Mouse (Mus musculus) left cerebral cortex, adult 2 months (tissue): ENCODE measurements at regions not wholly inside any gene's neighbourhood (a gene's known extent, or its start where the extent isn't known, plus 50 kb on each side); places are given as distances from the start of the nearest gene placed in this dataset.

Experiments
- DNase-seq, 2 experiments: peaks; one replicate each; pipeline ENCODE4 v3.0.0; 2021 to 2022; ENCODE audit warnings: low spot score in 2 of 2, mixed read lengths in 1 of 2; ENCODE audit errors: extremely low spot score in 1 of 2
- H3K27ac ChIP-seq: fragments of 200-600 bp; 2 replicates; pipeline ENCODE4 v1.8.1; 2022
- H3K4me3 ChIP-seq: fragments of 200-600 bp; 2 replicates; pipeline ENCODE4 v1.8.1; 2022
- CTCF ChIP-seq: fragments of 200-600 bp; IDR thresholded peaks from 2 replicates; pipeline ENCODE4 v1.8.1; 2022; ENCODE audit warnings: antibody characterized with exemption, mild to moderate bottlenecking, moderate library complexity
- intact Hi-C: fragments of 180-260 bp; cut with DNase I; formaldehyde crosslinking; loops from one replicate; pipeline ENCODE4 v1.15.1; 2025

GRCm38 (mm10) chr19:36217177-36217576 is 97.3 kb upstream of the Ankrd1 start:
- no peak for DNase-seq
- Histone ChIP-seq H3K4me3 (no peak overlapping the region), H3K27ac (no peak overlapping the region)
- TF ChIP-seq CTCF = no peak
- intact Hi-C loops = no loop called here

DNA sequence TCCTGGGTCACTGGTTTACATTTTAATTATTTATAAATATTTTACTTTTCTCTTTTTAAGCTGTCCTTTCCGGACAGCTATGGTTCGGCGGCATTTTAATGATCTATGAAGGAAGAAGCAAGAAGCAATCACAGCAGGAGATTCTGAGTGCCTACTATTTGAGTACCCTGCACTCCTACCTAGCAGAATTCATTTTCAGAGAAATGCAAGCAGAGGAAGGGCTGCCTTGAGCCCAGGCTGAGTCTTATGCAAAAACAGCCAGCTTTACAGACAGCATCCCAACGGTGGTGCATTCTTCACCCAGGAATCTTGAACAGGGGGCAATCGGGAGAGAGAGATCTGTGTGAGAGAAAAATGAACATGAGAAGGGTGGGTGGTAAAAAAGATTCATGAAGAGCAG is 97.7 kb upstream of the Ankrd1 start:
- Histone ChIP-seq H3K27ac (no peak overlapping the region), H3K4me3 (no peak overlapping the region)
- intact Hi-C loops = no loop called here
- no peak for TF ChIP-seq CTCF
- DNase-seq = no peak

- TF ChIP-seq CTCF = no peak
- DNase-seq = no peak
- H3K4me3 ChIP-seq = no peak overlapping the region
- intact Hi-C loops = no loop called here
- no peak overlapping the region for H3K27ac ChIP-seq
These were observed 99.0 kb upstream of the Ankrd1 start for GRCm38 (mm10) chr19:36218921-36219320.

DNA sequence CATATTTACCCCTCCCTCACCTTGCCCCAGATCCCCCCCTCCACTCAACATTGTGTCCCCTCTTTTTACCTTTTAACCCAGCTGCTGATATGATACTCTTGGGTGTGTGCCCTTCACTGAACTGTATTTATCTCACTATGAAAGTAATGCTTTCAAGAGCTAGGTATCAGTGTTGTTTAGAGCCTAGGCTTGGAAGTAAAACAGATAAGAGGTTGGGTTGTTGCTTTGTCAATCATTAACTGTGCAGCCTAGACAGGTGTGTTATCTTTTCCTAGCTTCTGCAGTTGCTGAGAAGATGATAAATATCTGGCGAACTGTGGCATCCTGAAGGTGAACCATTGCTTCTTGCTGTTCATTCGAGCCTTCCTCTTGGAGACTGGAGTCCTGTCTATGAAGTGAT is 101.2 kb upstream of the Ankrd1 start:
- no peak for DNase-seq
- TF ChIP-seq CTCF = no peak
- Histone ChIP-seq H3K4me3 (no peak overlapping the region), H3K27ac (no peak overlapping the region)
- intact Hi-C loops = no loop called here

- intact Hi-C loops = no loop called here
- no peak for TF ChIP-seq CTCF
- H3K27ac ChIP-seq = no peak overlapping the region
- no peak for DNase-seq
- no peak overlapping the region for H3K4me3 ChIP-seq
These were observed 101.7 kb upstream of the Ankrd1 start for GRCm38 (mm10) chr19:36221596-36221995.

- intact Hi-C loops = no loop called here
- no peak for TF ChIP-seq CTCF
- no peak for DNase-seq
- Histone ChIP-seq H3K27ac (no peak overlapping the region), H3K4me3 (no peak overlapping the region)
These were observed 102.3 kb upstream of the Ankrd1 start for GRCm38 (mm10) chr19:36222198-36222597.

GRCm38 (mm10) chr19:36224518-36224917 is 104.6 kb upstream of the Ankrd1 start:
- Histone ChIP-seq H3K27ac (no peak overlapping the region), H3K4me3 (no peak overlapping the region)
- no peak for TF ChIP-seq CTCF
- intact Hi-C loops = no loop called here
- no peak for DNase-seq

DNA sequence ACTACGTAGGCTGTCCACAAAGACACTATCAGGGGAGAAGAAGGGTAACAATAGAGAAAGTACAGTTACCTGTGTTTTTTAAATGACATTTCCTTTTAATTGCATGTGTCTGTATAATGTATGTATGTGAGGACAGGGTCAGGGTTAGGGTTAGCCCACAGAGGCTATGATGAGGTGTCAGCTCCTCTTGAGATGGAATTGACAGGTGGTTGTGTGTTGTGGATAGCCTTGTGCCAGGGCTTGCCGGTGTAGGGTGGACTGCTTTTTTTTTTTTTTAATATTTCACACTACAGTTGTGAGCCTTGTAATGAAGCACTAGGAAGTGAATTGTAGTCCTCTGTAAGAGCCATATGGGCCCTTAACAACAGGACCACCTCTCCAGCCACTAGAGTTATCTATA is 105.7 kb upstream of the Ankrd1 start:
- intact Hi-C loops = no loop called here

DNA sequence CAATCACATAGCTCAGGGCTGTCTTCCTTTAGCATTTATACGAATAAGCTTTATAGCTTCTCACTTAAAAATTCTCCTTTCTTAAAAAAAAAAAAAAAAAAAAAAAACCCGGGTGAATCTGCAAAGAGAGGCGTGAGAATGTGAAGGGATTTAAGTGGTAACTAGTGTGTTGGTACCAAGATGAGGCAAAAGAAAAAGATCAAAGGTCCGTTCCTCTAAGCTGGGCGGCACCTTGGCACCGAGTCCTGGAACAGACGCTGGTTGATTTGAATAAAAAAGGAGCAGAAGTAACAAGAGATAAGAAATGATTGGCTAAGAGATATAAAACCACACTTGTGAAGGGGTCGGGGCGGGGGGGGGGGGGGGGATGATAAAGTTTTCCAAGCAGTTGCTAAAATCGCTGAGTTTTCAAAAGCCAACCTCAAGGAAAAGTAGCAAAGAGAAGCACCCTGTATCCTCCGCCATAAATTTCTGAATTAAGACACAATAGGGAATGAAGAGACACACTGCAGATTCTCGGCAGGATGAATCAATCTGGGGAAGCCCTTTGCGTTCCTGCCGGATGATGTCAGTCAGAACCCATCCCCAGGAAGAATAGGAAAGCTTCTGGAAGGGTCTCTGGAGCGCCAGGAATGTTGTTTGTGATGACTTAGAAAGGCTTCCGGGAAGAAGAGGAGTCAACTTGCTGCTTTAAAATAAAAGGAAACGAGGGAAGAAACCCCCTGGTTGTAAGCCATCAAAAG is 107.7 kb upstream of the Ankrd1 start:
- no peak overlapping the region for H3K4me3 ChIP-seq
- H3K27ac ChIP-seq = no peak overlapping the region
- no peak for TF ChIP-seq CTCF
- no peak for DNase-seq
- intact Hi-C loops = no loop called here

More for the DNA sequence above, 105.7 kb upstream of the Ankrd1 start:
- TF ChIP-seq CTCF = no peak
- DNase-seq = no peak
- Histone ChIP-seq H3K4me3 (no peak overlapping the region), H3K27ac (no peak overlapping the region)

- TF ChIP-seq CTCF = no peak
- H3K27ac ChIP-seq = no peak overlapping the region
- DNase-seq = no peak
- intact Hi-C loops = no loop called here
- no peak overlapping the region for H3K4me3 ChIP-seq
These were observed 109.4 kb upstream of the Ankrd1 start for GRCm38 (mm10) chr19:36229315-36229714.

GRCm38 (mm10) chr19:36229941-36230340 is 110.0 kb upstream of the Ankrd1 start:
- Histone ChIP-seq H3K4me3 (no peak overlapping the region), H3K27ac (no peak overlapping the region)
- TF ChIP-seq CTCF = no peak
- intact Hi-C loops = no loop called here
- no peak for DNase-seq

- DNase-seq = no peak
- intact Hi-C loops = no loop called here
- H3K27ac ChIP-seq = no peak overlapping the region
- no peak for TF ChIP-seq CTCF
- H3K4me3 ChIP-seq = no peak overlapping the region
These were observed 113.0 kb upstream of the Pcgf5 start for GRCm38 (mm10) chr19:36235131-36235530.

DNA sequence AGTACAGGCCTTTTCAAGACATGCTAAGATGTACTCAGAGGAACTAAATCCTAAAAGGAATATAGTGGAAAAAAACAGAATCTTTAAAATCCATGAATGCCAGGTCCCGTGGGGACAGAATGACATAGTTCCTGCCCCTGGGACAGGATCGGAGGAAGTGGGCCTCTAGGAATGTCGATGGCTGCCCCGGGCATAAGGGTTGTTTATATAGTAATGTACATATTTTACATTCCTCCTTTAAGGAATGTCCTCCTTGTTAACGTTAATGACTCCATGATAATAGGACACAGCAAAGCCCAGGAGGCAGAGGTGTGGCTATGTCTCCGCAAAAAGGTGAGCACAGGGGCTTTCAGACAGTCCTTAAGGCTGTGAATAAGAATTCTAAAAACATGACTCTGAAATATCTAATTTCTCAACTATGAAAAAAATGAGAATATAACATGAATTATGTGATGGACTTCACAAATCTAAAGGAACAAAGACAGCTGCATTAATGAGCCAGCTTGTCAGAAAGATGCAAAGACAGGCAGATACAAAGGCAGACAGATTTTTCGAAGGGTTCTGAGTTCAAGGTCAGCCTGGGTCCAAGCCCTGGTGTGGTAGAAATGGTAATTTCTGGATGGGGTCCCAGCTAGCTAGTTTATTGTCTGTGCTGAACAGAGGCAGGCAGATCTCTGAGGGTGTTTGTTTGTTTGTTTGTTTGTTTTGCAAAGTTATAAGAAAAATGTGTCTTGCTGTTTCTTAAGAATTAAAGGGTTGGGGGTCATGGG is 111.3 kb upstream of the Pcgf5 start:
- intact Hi-C loops = no loop called here
- no peak overlapping the region for H3K27ac ChIP-seq
- H3K4me3 ChIP-seq = no peak overlapping the region
- no peak for TF ChIP-seq CTCF
- no peak for DNase-seq
